Mouse (Mus musculus): ENCODE results near the gene Cyp2d10. TPM values are rescaled to one million over a fixed set of nuclear protein-coding genes. Genes with fewer than 3 reads are reported as not detected.

The Cyp2d10 gene
- polyA plus RNA-seq, 1 experiment from 2014 or later = 86.0 TPM

- H3K27me3 ChIP-seq (ENCODE audit: control insufficient read depth, insufficient read depth, low read depth, low read length) = no peaks in the 10 kb centered on the region
- no peaks in the 10 kb centered on the region for H3K9me3 ChIP-seq (replicated peaks; ENCODE audit: control insufficient read depth, low read length)
- ATAC-seq (ENCODE audit: low read depth) = no peak
- 66% methylated on average over 3 of the region's 3 CpGs for WGBS (ENCODE audit: insufficient replicate concordance)
- H3K4me3 ChIP-seq (ENCODE audit: low read depth, low read length) = no peak overlapping the region
- H3K36me3 ChIP-seq (ENCODE audit: control insufficient read depth, insufficient read depth) = no peaks in the 10 kb centered on the region
- no peak overlapping the region for H3K27ac ChIP-seq (ENCODE audit: low read length)
- no peak overlapping the region for H3K4me2 ChIP-seq (ENCODE audit: low read depth, low read length)
- no peak overlapping the region for H3K9ac ChIP-seq (ENCODE audit: low read depth, low read length)
- no peaks in the 10 kb centered on the region for H3K4me1 ChIP-seq (ENCODE audit: control insufficient read depth, low read depth, low read length)
Observed at GRCm38 (mm10) chr15:82435011-82435410, 28.0 kb upstream of the Cyp2d10 start.

DNA sequence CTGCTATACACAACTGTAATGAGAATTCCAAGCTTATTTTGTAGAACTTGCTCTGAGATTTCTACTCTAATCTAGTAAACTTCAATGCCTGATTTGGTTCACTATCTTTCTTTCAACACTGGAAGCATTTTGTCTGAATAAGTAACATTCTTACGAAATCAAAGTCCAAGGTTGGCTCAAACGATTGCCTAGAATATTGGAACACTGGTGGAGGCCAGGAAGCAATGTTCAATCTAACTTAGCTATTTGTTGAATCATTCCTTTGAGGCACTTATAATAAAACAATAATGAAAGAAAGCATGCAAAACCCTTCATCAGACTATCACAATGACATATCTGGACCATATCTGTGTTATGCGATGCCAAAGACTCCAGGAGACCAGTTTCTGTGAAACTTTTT, 27.5 kb upstream of the Cyp2d10 start:
- H3K27me3 ChIP-seq (ENCODE audit: control insufficient read depth, insufficient read depth, low read depth, low read length) = no peaks in the 10 kb centered on the region
- no peaks in the 10 kb centered on the region for H3K36me3 ChIP-seq (ENCODE audit: control insufficient read depth, insufficient read depth)
- H3K27ac ChIP-seq (ENCODE audit: low read length) = no peak overlapping the region
- no peak overlapping the region for H3K4me2 ChIP-seq (ENCODE audit: low read depth, low read length)
- WGBS (ENCODE audit: insufficient replicate concordance) = 66% methylated on average over 3 of the region's 3 CpGs
- no peak overlapping the region for H3K4me3 ChIP-seq (ENCODE audit: low read depth, low read length)
- ATAC-seq (ENCODE audit: low read depth) = no peak
- H3K4me1 ChIP-seq (ENCODE audit: control insufficient read depth, low read depth, low read length) = no peaks in the 10 kb centered on the region
- H3K9ac ChIP-seq (ENCODE audit: low read depth, low read length) = no peak overlapping the region
- H3K9me3 ChIP-seq (replicated peaks; ENCODE audit: control insufficient read depth, low read length) = no peaks in the 10 kb centered on the region

DNA sequence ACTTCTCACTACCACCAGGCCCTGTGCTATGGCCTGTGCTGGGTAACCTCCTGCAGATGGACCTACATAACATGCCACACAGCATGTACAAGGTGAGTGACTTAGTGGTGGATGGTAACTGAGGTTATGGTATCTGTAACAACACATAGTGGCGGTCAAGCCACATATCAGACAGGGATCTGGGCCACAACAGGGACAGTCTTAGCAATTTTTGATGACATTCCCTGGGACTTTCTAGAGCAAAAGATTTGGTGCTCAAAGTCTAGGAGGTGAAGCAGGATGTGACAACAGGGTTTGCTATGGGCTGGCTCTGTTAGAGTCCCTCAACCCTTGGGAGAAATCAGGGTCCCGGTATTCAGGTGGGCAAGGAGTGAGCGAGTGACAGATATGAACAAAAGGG, 26.6 kb upstream of the Cyp2d10 start:
- WGBS (ENCODE audit: insufficient replicate concordance) = 75% methylated on average over 3 of the region's 3 CpGs
- Histone ChIP-seq H3K27me3 (ENCODE audit: control insufficient read depth, insufficient read depth, low read depth, low read length) (no peaks in the 10 kb centered on the region), H3K27ac (ENCODE audit: low read length) (no peak overlapping the region), H3K36me3 (ENCODE audit: control insufficient read depth, insufficient read depth) (no peaks in the 10 kb centered on the region), H3K4me1 (ENCODE audit: control insufficient read depth, low read depth, low read length) (no peaks in the 10 kb centered on the region), H3K4me3 (ENCODE audit: low read depth, low read length) (no peak overlapping the region), H3K9me3 (replicated peaks; ENCODE audit: control insufficient read depth, low read length) (no peaks in the 10 kb centered on the region), H3K9ac (ENCODE audit: low read depth, low read length) (no peak overlapping the region), H3K4me2 (ENCODE audit: low read depth, low read length) (no peak overlapping the region)
- ATAC-seq (ENCODE audit: low read depth) = no peak

- Histone ChIP-seq H3K4me3 (ENCODE audit: low read depth, low read length) (no peak within 1 kb of the TSS), H3K27me3 (ENCODE audit: control insufficient read depth, insufficient read depth, low read depth, low read length) (no peaks in the 10 kb centered on the region), H3K9me3 (replicated peaks; ENCODE audit: control insufficient read depth, low read length) (no peaks in the 10 kb centered on the region), H3K4me2 (ENCODE audit: low read depth, low read length) (no peak within 1 kb of the TSS), H3K9ac (ENCODE audit: low read depth, low read length) (no peak within 1 kb of the TSS), H3K36me3 (ENCODE audit: control insufficient read depth, insufficient read depth) (no peaks in the 10 kb centered on the region), H3K27ac (ENCODE audit: low read length) (no peak within 1 kb of the TSS), H3K4me1 (ENCODE audit: control insufficient read depth, low read depth, low read length) (no peaks in the 10 kb centered on the region)
- ATAC-seq (ENCODE audit: low read depth) = no peak
Observed at GRCm38 (mm10) chr15:82433137-82433536, 26.1 kb upstream of the Cyp2d10 start, which contains the start of gene Cyp2d9. Gene Cyp2d9 (plus strand): TSS chr15:82433437.

DNA sequence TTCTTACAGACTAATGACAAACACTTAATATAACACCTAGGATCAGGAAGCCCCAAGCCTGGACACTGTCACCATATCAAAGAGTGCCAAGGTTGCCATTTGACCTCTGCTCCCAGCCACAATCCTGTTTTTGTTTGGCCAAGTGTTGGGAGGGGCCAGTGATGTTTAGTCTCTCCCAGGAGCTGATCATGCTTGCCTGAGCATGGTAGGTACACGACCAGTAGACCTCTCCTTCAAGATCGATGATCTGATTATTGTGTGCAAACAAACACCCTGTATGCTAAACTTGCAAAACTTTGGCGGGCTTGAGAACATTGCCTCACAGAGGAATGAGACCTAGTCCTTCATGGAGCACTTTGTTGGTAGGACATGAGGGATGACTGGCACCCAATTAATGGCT, 16.5 kb upstream of the Cyp2d10 start:
- 47% methylated on average over 3 of the region's 3 CpGs for WGBS (ENCODE audit: insufficient replicate concordance)
- Histone ChIP-seq H3K27me3 (ENCODE audit: control insufficient read depth, insufficient read depth, low read depth, low read length) (no peaks in the 10 kb centered on the region), H3K36me3 (ENCODE audit: control insufficient read depth, insufficient read depth) (no peaks in the 10 kb centered on the region), H3K4me1 (ENCODE audit: control insufficient read depth, low read depth, low read length) (no peaks in the 10 kb centered on the region), H3K9ac (ENCODE audit: low read depth, low read length) (no peak overlapping the region), H3K4me3 (ENCODE audit: low read depth, low read length) (no peak overlapping the region), H3K4me2 (ENCODE audit: low read depth, low read length) (no peak overlapping the region), H3K9me3 (replicated peaks; ENCODE audit: control insufficient read depth, low read length) (no peaks in the 10 kb centered on the region), H3K27ac (ENCODE audit: low read length) (no peak overlapping the region)
- peak; percentile 54; the same call in 1 of the 2 replicates for ATAC-seq (ENCODE audit: low read depth)

- no peaks in the 10 kb centered on the region for H3K9me3 ChIP-seq (replicated peaks; ENCODE audit: control insufficient read depth, low read length)
- no peak overlapping the region for H3K4me2 ChIP-seq (ENCODE audit: low read depth, low read length)
- WGBS (ENCODE audit: insufficient replicate concordance) = 38% methylated on average over 4 of the region's 4 CpGs
- H3K27me3 ChIP-seq (ENCODE audit: control insufficient read depth, insufficient read depth, low read depth, low read length) = no peaks in the 10 kb centered on the region
- H3K9ac ChIP-seq (ENCODE audit: low read depth, low read length) = no peak overlapping the region
- H3K36me3 ChIP-seq (ENCODE audit: control insufficient read depth, insufficient read depth) = no peaks in the 10 kb centered on the region
- no peak for ATAC-seq (ENCODE audit: low read depth)
- H3K4me3 ChIP-seq (ENCODE audit: low read depth, low read length) = no peak overlapping the region
- H3K4me1 ChIP-seq (ENCODE audit: control insufficient read depth, low read depth, low read length) = no peaks in the 10 kb centered on the region
- H3K27ac ChIP-seq (ENCODE audit: low read length) = no peak overlapping the region
Observed at GRCm38 (mm10) chr15:82422935-82423334, 15.9 kb upstream of the Cyp2d10 start.

DNA sequence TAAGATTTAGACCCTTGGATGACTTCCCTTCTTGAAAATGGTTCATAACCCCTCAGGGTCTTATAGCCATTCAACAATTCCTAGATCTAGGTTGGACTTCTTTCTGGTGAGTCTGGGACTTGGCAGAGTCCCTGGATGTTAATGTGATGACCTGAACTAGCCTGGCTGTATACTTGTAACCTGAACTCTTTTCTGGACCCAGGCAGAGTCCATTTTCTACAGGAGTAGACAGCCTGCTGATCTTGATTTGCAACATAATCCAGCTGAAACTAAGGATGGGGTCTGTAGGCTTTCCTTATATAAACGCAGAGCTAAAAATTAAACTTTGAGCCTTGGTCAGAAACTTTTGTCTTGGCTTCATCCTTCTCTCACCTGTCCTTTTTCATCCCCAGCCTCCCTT, 11.6 kb upstream of the Cyp2d10 start:
- Histone ChIP-seq H3K9me3 (replicated peaks; ENCODE audit: control insufficient read depth, low read length) (no peaks in the 10 kb centered on the region), H3K4me2 (ENCODE audit: low read depth, low read length) (no peak overlapping the region), H3K36me3 (ENCODE audit: control insufficient read depth, insufficient read depth) (no peaks in the 10 kb centered on the region), H3K4me1 (ENCODE audit: control insufficient read depth, low read depth, low read length) (no peaks in the 10 kb centered on the region), H3K27me3 (ENCODE audit: control insufficient read depth, insufficient read depth, low read depth, low read length) (no peaks in the 10 kb centered on the region), H3K27ac (ENCODE audit: low read length) (no peak overlapping the region), H3K9ac (ENCODE audit: low read depth, low read length) (no peak overlapping the region), H3K4me3 (ENCODE audit: low read depth, low read length) (no peak overlapping the region)
- ATAC-seq (ENCODE audit: low read depth) = no peak
- 69% methylated on average over 1 of the region's 1 CpGs for whole genome bisulfite sequencing (ENCODE audit: insufficient replicate concordance)

DNA sequence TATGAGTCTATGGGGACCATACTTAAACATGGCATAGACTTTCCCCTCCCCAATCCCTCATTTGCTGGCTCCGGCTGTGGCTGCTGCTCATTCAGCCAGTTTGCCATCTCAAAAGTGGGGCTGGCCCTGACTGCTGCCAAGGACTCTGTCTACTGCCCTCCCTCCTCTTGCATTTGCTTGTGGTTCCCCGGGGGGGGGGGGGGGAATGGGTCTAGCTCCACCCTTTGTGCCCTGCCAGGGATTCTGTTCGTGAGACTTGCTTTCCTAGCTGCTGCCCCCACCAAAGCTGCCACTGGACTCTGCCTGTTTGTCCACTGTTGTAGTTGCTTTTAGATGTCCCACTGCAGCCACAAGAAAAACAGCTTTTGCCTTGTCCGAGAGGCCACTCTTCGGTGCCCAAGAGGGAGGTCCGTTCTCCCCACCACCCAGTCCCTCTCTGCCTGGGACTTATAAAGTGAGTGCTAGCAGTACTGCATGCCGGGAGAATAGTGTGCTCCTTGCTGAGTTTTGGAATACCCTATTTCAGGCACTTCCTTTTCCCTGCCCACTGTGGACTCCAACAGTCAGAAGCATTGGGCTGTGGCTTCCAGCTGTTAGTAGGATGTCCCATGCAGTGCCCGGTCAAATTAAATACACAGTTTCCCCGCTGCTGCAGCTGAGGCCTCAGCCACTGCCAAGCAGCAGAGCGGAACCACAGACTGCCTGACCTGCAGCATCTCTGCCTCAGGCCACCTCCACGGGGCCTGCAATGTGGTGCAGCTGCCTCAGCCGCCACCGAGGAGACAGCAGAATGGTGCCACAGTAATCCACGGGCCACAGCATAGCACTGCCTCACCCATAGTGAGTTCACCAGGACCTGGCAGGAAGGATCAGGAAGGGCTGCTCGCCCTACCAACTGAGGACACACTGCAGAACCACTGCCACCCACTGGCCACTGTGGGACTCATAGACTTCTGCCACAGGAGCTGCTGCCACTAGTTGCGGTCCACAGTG, 10.1 kb upstream of the Cyp2d10 start:
- Histone ChIP-seq H3K9ac (ENCODE audit: low read depth, low read length) (no peak overlapping the region), H3K4me2 (ENCODE audit: low read depth, low read length) (no peak overlapping the region), H3K4me3 (ENCODE audit: low read depth, low read length) (no peak overlapping the region), H3K4me1 (ENCODE audit: control insufficient read depth, low read depth, low read length) (no peaks in the 10 kb centered on the region), H3K9me3 (replicated peaks; ENCODE audit: control insufficient read depth, low read length) (no peaks in the 10 kb centered on the region), H3K27me3 (ENCODE audit: control insufficient read depth, insufficient read depth, low read depth, low read length) (no peaks in the 10 kb centered on the region), H3K36me3 (ENCODE audit: control insufficient read depth, insufficient read depth) (no peaks in the 10 kb centered on the region), H3K27ac (ENCODE audit: low read length) (no peak overlapping the region)
- ATAC-seq (ENCODE audit: low read depth) = peak; percentile 74
- 36% methylated on average over 16 of the region's 16 CpGs for WGBS (ENCODE audit: insufficient replicate concordance)

DNA sequence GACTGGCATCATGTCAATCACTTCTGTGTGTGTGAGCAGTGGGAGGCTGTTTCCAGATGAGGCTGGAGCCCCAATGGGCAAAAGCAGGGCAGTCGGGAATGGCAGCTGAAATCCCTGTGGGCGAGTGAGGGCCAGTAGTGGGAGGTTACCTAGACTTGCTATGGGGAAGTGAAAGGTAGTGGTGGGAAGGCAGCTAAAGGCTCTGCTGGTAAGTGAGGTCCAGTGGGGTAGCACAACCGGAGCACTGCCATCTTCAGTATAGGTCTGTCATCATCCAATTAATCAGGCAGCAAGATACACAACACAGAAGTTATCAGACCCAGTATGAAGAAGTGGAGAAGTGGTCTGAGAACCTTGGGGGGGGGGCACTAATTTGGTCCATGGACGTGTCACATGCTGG, 541 bp upstream of the Cyp2d10 start:
- no peak overlapping the region for H3K4me2 ChIP-seq (ENCODE audit: low read depth, low read length)
- no peaks in the 10 kb centered on the region for H3K27me3 ChIP-seq (ENCODE audit: control insufficient read depth, insufficient read depth, low read depth, low read length)
- H3K4me1 ChIP-seq (ENCODE audit: control insufficient read depth, low read depth, low read length) = peaks cover 2% of the 10 kb centered on the region; the same call in 1 of the 2 replicates
- no peaks in the 10 kb centered on the region for H3K36me3 ChIP-seq (ENCODE audit: control insufficient read depth, insufficient read depth)
- WGBS (ENCODE audit: insufficient replicate concordance) = 43% methylated on average over 4 of the region's 4 CpGs
- H3K4me3 ChIP-seq (ENCODE audit: low read depth, low read length) = no peak overlapping the region
- H3K9me3 ChIP-seq (replicated peaks; ENCODE audit: control insufficient read depth, low read length) = no peaks in the 10 kb centered on the region
- ATAC-seq (ENCODE audit: low read depth) = no peak
- no peak overlapping the region; the same call in 1 of the 2 replicates for H3K27ac ChIP-seq (ENCODE audit: low read length)
- no peak overlapping the region for H3K9ac ChIP-seq (ENCODE audit: low read depth, low read length)
